Mouse (Mus musculus): ENCODE measurements at regions not wholly inside any gene's neighbourhood (a gene's known extent, or its start where the extent isn't known, plus 50 kb on each side); places are given as distances from the start of the nearest gene placed in this dataset.

DNA sequence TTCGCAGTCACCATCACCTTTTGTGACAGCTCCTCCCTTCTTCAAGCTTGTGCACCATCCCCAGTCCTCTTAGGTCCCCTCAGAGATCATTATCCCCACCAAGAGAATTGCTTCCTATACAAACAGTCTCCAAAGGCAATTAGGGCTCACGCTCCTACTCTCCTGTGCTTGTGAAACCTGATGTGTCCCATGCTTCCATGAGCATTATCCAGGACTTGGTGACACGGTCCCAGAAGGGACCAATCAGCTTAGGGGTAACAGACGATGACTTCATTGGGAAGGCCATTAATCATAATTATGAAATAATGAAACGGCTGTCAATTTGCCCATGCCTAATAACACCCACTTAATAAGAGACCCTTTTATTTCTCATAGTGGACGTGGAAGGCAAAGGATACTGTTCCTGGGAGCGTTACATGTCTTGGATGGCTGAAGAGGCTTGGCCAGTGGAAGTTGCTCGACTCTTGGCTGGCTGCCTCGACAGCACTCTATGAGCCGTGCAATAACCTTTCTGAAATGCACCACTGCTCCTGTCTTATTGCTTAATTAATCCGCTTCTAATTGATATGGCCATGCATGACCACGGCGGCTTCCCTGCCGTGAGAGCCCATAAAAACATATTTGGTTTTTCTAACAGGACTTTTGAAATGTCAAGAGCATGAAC lies 207.4 kb upstream of the Tox3 start:
- no peak for TF ChIP-seq CTCF (IDR thresholded peaks at IDR 0.05; ENCODE audit: control insufficient read depth, insufficient read depth, insufficient read length)
- no peak for TF ChIP-seq USF1 (IDR thresholded peaks at IDR 0.05; ENCODE audit: low read depth)
- TF ChIP-seq MAX (IDR thresholded peaks at IDR 0.05): no peak
- no peak for TF ChIP-seq CEBPB (IDR thresholded peaks at IDR 0.05; ENCODE audit: low read depth)
- no peak for TF ChIP-seq MYOG (IDR thresholded peaks at IDR 0.05; ENCODE audit: control insufficient read depth, extremely low read depth, insufficient read length)
- no peak for TF ChIP-seq MYOD1 (IDR thresholded peaks at IDR 0.05; ENCODE audit: control insufficient read depth, insufficient read length, low read depth)

Measured in C2C12 (cell line).